Mouse (Mus musculus) kidney, postnatal 10 days (tissue): ENCODE measurements around the gene Slc7a5.
A peak's percentile ranks its signal among the peaks of the same experiment; 100 is the strongest.

Experiments
- DNase-seq: peaks from one replicate; pipeline ENCODE4 v3.0.0; 2021; ENCODE audit warnings: mixed read lengths

The Slc7a5 gene

DNA sequence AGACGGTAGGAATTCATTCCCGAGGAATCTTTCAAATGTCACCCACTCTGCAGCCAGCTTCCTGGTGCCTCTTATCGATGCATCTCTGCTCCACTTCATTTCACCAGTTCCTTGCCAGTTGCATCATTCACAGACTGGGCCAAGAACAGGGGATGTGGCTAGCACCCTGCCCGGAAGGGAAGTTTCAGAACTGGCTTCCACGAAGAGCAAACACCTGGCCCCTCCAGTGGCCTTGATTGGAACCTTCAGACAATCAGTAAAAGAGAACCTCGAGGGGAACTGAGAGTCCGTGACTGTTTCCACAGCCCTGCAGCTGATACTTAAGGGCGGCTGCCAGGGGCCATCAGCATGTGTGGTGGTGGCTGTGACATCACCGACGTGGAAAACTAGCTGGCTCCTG is 59.0 kb downstream of the Slc7a5 start:
- no peak for DNase-seq

DNA sequence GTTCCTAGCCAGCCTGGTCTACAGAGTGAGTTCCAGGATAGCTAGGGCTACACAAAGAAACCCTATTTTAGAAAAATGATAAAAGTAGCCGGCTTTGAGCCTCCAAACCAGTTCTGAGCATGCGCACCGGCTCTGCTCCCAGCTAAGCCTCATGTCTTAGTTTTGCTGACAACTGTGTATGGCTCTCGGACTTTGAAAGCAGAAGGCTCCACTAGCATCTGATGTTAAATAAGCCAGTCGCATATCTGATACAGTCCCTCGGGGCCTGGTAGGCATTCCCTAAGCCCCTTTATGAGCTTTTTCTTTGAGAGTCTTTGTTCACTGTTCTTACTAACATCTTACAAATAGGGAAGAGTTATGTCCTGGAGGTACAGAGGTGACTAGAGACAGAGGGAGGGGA is 59.5 kb downstream of the Slc7a5 start:
- no peak for DNase-seq

- no peak for DNase-seq
These were observed 60.2 kb downstream of the Slc7a5 start for GRCm38 (mm10) chr8:121847261-121847822.

DNA sequence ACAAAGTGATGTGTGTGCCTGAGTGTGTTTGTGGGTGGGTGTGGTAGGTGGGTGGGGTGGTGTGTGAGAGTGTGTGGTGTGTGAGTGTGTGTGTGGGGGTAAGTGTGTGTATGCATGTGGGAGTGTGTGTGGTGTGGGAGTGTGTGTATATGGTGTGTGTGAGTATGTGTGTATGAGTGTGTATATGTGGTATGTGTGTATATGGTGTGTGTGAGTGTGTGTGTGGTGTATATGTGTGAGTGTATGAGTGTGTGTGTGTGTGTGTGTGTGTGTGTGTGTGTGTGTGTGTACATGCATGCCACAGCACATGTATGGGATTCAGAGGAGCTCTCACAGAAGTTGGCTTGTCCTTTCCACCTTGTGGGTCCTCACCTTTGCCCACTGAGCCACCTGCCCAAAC is 60.7 kb downstream of the Slc7a5 start:
- no peak for DNase-seq

GRCm38 (mm10) chr8:121844765-121845164 is 62.7 kb downstream of the Slc7a5 start:
- DNase-seq: no peak

DNA sequence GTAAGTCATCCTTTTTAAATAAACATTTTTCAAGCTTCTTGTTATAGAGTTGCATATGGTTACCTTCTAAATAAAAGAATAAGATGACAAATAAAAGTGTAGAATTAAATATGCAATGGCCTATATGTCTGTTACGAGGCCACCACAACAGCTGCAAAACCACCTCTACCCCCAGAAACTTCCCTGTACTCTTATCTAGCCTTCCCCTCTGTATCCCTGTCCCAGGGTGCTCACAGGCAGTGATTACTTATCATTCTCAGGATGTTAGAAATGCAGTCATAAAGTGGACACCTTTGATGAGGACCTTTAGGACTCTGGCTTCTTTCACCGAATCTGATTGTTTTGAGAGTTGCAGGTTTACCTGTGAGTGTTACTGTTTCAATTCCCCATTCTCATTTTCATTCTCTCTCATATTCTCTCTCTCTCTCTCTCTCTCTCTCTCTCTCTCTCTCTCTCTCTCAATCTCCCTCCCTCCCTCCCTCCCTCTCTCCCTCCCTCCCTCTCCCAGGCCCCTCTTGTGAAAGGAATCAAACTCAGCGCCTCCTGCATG is 64.2 kb downstream of the Slc7a5 start:
- DNase-seq: no peak

DNA sequence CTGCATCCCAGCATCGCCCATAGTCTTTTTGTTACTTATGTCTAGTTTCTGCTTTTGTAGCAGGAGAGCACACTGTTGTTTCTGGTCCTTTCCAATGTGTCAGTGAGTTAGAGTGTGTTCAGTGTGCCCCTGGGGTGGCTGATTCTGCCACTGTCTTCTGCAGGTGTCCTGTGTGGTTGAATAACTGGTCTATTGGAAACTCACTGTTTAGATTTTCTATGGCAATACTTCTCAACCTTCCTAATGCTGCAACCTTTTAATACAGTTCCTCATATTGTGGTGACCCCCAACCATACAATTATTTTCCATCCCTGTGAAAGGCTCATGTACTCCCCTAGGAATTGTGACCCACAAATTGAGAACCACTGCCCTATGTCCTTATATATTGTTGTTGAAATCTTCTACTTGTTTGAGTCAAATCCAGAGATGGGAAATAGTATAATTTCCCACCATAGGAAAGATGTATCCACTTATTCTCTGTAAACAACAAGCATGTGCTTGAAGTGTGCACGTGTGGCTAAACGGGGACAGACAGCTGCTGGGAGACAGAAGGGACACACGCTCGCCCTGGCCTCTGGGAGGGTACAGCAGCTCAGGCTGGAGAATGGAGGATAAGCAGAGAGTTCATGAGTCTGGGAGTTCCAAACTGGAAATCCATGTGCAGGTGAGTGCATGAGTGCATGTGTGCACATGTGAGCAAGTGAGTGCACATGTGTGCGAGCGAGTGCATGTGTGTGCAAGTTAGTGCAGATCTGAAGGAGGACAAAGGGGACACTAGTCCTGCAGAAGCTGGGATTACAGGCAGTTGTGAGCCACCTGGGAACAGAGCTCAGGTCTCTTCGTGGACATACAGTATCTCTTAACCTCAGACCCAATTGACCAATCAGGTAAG is 65.2 kb downstream of the Slc7a5 start:
- no peak for DNase-seq

- DNase-seq: peak; percentile 55
These were observed 66.3 kb downstream of the Slc7a5 start for GRCm38 (mm10) chr8:121841242-121841641.

DNA sequence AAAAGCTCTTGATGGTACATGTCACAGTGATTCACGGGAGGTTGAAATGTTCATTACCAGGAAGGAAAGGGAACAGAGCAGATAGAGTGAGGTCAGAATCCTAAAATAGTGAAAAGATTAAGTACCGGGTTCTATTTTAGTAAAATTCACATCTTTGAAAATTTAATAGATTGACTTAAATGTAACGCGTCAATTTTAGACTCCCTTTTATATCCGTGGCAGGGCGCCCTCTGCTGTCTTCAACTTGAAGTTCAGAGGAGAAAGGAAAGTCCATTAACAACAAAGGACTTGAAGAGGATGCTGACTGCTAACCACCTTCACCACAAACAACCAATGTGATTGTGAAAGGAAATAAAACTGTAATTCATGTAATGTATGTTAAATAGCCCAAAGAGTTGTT is 75.0 kb downstream of the Slc7a5 start:
- peak; percentile 84 for DNase-seq

DNA sequence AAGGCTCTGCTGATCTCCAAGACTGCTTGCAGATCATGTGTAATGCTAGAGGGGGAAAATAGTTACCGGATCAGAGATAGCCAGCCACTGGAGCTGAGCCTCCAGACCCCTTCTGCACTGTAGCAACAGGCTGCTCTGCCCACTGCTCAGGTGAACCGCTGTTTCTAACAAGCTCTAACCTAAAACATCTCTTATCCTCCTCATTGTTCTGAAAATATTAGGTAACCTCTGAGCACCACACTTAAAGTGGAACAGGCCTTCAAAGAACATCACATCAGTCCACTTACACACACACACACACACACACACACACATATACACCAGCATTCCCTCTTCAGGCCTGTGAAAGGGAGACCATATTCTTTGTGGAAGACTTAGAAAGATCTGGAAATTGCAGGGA is 75.4 kb downstream of the Slc7a5 start:
- no peak for DNase-seq
